Mouse (Mus musculus): ENCODE results near the gene Kl. TPM values are rescaled to one million over a fixed set of nuclear protein-coding genes. Genes with fewer than 3 reads are reported as not detected.

Kl gene
- polyA plus RNA-seq, 1 experiment from 2014 or later: 0.08 TPM

- DNase-seq (ENCODE audit: low spot score): no peak
These were observed 74.8 kb downstream of the Kl start for GRCm38 (mm10) chr5:151027171-151027570.

- no peak for DNase-seq (ENCODE audit: low spot score)
These were observed 76.5 kb downstream of the Kl start for GRCm38 (mm10) chr5:151028906-151029305.

GRCm38 (mm10) chr5:151034715-151035512 lies 82.5 kb downstream of the Kl start:
- DNase-seq (ENCODE audit: low spot score): no peak

- DNase-seq (ENCODE audit: low spot score): no peak
These were observed 85.5 kb downstream of the Kl start for GRCm38 (mm10) chr5:151037871-151038270.

- DNase-seq (ENCODE audit: low spot score): no peak
These were observed 90.5 kb downstream of the Kl start for GRCm38 (mm10) chr5:151042911-151043310.

All from thymus, postnatal 0 days (tissue).